Mouse (Mus musculus) cortical plate, adult 2 months (tissue): ENCODE data around the gene Fcho2.

ENCODE experiments used
- CTCF ChIP-seq: fragments of 200-500 bp; IDR thresholded peaks from 2 replicates; pipeline ENCODE4 v1.5.1; 2011; ENCODE audit warnings: mild to moderate bottlenecking, control low read depth, low read length; ENCODE audit not compliant: insufficient read depth; ENCODE audit errors: extremely low read depth
- POLR2A ChIP-seq: fragments of 200-500 bp; IDR thresholded peaks from 2 replicates; pipeline ENCODE4 v1.6.1; 2011; ENCODE audit warnings: mild to moderate bottlenecking, low read length, control low read depth; ENCODE audit not compliant: insufficient read depth; ENCODE audit errors: extremely low read depth

- TF ChIP-seq CTCF (no peak), POLR2A (no peak)
Observed at GRCm38 (mm10) chr13:98679230-98679629, 136.0 kb downstream of the Fcho2 start.
